Mouse (Mus musculus): ENCODE data around the gene Cul5.

DNA sequence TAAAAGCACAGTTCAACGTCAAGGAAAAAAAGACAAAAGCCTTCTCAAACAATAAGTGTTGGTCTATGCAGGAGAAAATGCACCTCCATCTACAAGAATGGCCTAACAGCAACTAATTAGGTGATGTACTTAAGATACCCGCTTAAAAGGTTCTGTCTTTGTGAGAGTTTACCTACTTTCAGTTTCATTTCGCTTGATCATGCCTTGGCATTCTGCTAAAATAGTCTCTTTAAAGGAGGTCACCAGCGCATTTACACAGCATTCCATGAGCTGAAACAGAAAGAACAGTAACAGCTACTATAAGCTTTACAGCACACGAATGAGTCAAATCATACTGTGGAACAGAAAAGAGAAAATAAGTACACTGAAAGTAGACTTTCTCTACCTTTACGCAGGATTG is 35.0 kb downstream of the Cul5 start:
- TF ChIP-seq POLR2A (IDR thresholded peaks at IDR 0.05; ENCODE audit: low read depth, low read length) = no peak
- TF ChIP-seq CTCF (IDR thresholded peaks at IDR 0.05; ENCODE audit: borderline replicate concordance, insufficient read depth, low read length) = no peak

All from embryonic fibroblast, embryonic 13.5 days (primary cell).